Mouse (Mus musculus) limb, embryonic 10.5 days (tissue): Measurements from ENCODE around the gene Rps3. TPM values are rescaled to one million over a fixed set of nuclear protein-coding genes. Genes with fewer than 3 reads are reported as not detected.
A peak's percentile ranks its signal among the peaks of the same experiment; 100 is the strongest.

Experiments
- DNase-seq: peaks from one replicate; pipeline ENCODE4 v3.0.0-alpha.2; 2017; ENCODE audit warnings: low spot score
- H3K27ac ChIP-seq: fragments of 300-500 bp; sonication (generic); 2 replicates; pipeline ENCODE4 v1.5.1; 2016; ENCODE audit warnings: mild to moderate bottlenecking
- H3K27me3 ChIP-seq: fragments of 300-500 bp; sonication (generic); 2 replicates; pipeline ENCODE4 v1.6.1; 2016; ENCODE audit warnings: low read depth, mild to moderate bottlenecking; ENCODE audit not compliant: poor library complexity, severe bottlenecking
- H3K36me3 ChIP-seq: fragments of 300-500 bp; sonication (generic); 2 replicates; pipeline ENCODE4 v1.6.1; 2016; ENCODE audit warnings: mild to moderate bottlenecking, moderate library complexity
- H3K4me1 ChIP-seq: fragments of 300-500 bp; sonication (generic); 2 replicates; pipeline ENCODE4 v1.6.1; 2016
- H3K4me3 ChIP-seq: fragments of 300-500 bp; sonication (generic); 2 replicates; pipeline ENCODE4 v1.5.1; 2016; ENCODE audit warnings: mild to moderate bottlenecking, moderate library complexity
- H3K9me3 ChIP-seq: fragments of 300-500 bp; sonication (generic); replicated peaks from 2 replicates; pipeline ENCODE4 v1.6.1; 2016; ENCODE audit warnings: mild to moderate bottlenecking
- WGBS: fragments of 180-500 bp; shearing (Covaris S2); methylation state at CpG from one replicate; pipeline ENCODE4 v1.1.7; 2016; 5-methylcytosine and 5-hydroxymethylcytosine counted together
- polyA plus RNA-seq: library from polyadenylated mRNA; unstranded; fragments of >200 nt; fragmentation: Nextera tagmentation; extraction: Ambion mirVana; gene quantifications from 2 replicates; pipeline ENCODE4 v1.2.1, GENCODE M21; 2016

Rps3 gene
- polyA plus RNA-seq, 1 experiment from 2014 or later: 745 TPM

DNA sequence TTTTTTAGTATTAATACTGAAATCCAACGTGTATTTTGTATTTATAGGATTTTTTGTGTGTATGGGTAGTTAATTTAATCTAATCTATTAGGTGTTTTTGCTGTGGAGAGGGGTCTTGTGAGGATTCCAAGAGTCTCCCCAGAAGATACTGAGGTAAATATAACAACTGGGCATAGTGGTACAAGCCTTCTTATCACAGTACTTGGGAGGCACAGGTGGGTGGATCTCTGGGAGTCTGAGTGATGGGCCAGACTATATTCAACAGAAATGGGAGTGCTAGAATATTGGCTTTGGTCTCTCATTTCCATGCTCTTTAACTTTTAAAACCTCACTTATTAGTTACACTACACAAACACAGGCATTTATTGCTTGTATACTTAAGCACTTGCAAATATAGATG is 17.6 kb upstream of the Rps3 start:
- 49% methylated on average over 1 of the region's 1 CpGs for WGBS
- no peak for DNase-seq
- H3K36me3 ChIP-seq: no peaks in the 10 kb centered on the region
- no peaks in the 10 kb centered on the region for H3K27me3 ChIP-seq
- H3K4me3 ChIP-seq: no peak overlapping the region
- H3K9me3 ChIP-seq: no peaks in the 10 kb centered on the region
- no peak overlapping the region for H3K27ac ChIP-seq
- no peaks in the 10 kb centered on the region; the same call in 1 of the 2 replicates for H3K4me1 ChIP-seq

DNA sequence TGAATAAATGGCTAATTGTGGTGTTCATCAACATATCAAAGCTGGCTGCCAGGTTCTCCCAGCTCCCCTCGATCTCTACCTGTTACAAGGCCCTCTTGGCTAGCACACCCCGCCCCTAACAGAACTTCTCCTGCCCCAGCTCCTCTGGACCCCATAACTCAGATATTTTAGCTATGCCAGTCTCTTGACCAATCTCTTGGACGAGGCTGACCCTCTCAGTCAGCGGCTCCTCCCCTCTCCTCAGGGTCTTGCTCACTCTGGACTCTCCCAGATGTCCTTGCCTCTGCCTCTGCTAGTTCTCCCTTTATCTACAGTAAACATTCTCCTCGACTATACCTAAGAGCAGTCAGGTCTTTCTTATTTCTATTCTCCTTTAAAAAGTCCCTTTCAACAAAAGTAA is 17.1 kb upstream of the Rps3 start:
- H3K9me3 ChIP-seq: no peaks in the 10 kb centered on the region
- H3K4me3 ChIP-seq: no peak overlapping the region
- H3K27me3 ChIP-seq: no peaks in the 10 kb centered on the region
- H3K27ac ChIP-seq: no peak overlapping the region
- no peaks in the 10 kb centered on the region for H3K36me3 ChIP-seq
- no peaks in the 10 kb centered on the region; the same call in 1 of the 2 replicates for H3K4me1 ChIP-seq
- no peak for DNase-seq
- WGBS: 28% methylated on average over 5 of the region's 5 CpGs

DNA sequence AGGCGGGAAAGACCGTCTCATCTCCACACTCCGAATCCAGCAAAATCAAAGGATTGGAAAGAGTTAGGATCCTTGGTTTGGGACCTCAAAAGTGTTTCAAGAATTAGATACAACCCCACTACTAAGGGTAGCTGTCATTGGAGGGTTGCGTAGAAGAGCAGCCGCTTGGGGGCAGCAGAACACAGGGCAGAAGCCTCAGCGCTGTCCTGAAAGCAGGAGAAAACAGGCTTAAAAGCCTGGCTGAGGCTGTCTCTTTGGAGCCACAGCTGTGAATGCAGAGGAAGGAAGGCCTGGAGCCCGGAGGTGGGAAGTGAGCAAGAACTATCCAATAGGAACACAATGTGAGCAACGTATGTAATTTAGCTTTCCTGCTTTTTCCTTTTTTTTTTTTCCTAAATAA is 16.7 kb upstream of the Rps3 start:
- Histone ChIP-seq H3K27ac (no peak overlapping the region), H3K36me3 (no peaks in the 10 kb centered on the region), H3K4me3 (no peak overlapping the region), H3K9me3 (no peaks in the 10 kb centered on the region), H3K4me1 (no peaks in the 10 kb centered on the region; the same call in 1 of the 2 replicates), H3K27me3 (no peaks in the 10 kb centered on the region)
- DNase-seq: peak; percentile 84
- 5% methylated on average over 8 of the region's 8 CpGs for WGBS

DNA sequence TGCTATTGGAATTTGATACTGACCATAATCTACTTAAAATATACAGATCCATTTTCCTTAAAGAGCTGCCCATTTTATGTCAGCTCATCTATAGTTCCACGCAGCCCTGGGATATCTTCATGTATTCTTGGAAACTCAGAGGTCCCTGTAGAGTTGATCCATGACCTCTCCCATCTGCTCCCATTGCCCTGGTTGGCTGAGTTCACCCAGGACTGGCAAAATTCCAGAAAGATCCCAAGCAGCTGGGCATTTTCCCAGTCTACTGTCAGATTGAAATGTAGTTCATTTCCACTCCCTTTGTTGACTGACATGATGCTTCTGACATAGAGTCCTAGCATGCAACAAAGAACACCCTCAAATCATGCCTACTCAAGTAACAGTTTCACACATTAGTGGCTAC is 15.6 kb upstream of the Rps3 start:
- no peaks in the 10 kb centered on the region for H3K27me3 ChIP-seq
- H3K9me3 ChIP-seq: no peaks in the 10 kb centered on the region
- WGBS: 79% methylated on average over 1 of the region's 1 CpGs
- no peak for DNase-seq
- H3K36me3 ChIP-seq: no peaks in the 10 kb centered on the region
- H3K27ac ChIP-seq: no peak overlapping the region
- no peaks in the 10 kb centered on the region; the same call in 1 of the 2 replicates for H3K4me1 ChIP-seq
- H3K4me3 ChIP-seq: no peak overlapping the region

DNA sequence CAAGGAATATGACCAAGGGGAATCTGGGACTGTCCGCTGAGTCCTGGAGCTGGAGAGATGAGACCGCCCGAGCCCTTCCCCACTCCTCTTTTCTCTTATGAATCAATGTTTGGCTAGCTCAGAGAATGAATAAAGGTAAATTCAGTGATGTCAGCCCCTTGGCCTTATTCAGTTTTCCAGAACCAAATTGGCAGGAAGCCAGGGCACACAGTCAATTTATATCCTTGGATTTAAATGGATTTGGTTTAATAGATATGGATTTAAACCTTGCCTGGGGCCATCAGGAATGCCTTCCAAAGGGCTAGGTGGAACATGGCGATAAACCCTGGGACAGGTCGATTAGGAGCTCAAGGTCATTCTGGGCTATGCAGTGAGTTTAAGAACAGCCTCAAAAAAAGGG is 6.2 kb upstream of the Rps3 start:
- no peaks in the 10 kb centered on the region for H3K9me3 ChIP-seq
- 86% methylated on average over 5 of the region's 5 CpGs for WGBS
- no peak overlapping the region for H3K27ac ChIP-seq
- H3K4me3 ChIP-seq: no peak overlapping the region
- no peaks in the 10 kb centered on the region for H3K4me1 ChIP-seq
- H3K27me3 ChIP-seq: peaks cover 10% of the 10 kb centered on the region
- no peak for DNase-seq
- H3K36me3 ChIP-seq: no peaks in the 10 kb centered on the region

DNA sequence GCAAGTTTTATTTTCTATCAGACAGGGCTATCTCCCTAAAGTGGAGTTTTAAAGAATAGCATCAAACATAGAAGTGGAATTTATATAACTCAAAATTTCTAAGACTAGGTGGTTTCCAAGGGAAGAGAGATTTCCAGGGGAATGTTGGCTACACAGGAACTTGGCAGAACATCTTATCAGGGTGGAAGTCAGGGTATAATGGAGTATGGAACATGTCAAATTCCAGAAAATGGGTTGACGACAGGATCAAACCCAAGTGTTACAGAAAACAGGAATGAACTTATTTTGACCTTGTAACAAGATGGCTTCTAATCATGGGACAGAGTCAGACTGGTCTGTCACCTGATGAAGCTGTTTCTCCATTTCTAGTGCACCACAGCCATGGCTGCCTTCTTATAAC is 1.1 kb upstream of the Rps3 start:
- DNase-seq: no peak
- 91% methylated on average over 1 of the region's 1 CpGs for WGBS
- H3K9me3 ChIP-seq: no peaks in the 10 kb centered on the region

DNA sequence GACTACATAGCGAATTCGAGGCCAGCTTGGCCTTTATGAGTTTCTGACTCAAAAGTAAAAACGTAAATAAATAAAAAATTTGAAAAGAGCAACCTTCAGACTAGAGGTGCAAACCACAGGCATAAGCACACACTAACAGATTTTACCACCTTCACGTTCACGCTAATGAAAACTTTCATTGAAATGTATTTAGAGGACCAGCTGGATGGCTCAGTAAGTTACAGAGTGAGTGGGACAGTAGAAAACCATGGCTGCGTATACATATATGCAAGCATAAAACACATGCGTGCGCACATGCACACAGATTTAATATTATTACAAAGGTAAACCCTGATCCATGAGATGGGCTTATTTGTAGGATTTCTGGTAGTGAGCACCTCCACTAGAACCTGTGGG is 384 bp upstream of the Rps3 start:
- 43% methylated on average over 8 of the region's 8 CpGs for WGBS
- Histone ChIP-seq H3K4me3 (peak overlapping the region; percentile 83), H3K27ac (peak overlapping the region; percentile 96), H3K36me3 (peaks cover 39% of the 10 kb centered on the region), H3K27me3 (peaks cover 10% of the 10 kb centered on the region), H3K4me1 (peaks cover 40% of the 10 kb centered on the region), H3K9me3 (no peaks in the 10 kb centered on the region)
- DNase-seq: no peak

More for the DNA sequence above, 1.1 kb upstream of the Rps3 start:
- peaks cover 31% of the 10 kb centered on the region for H3K36me3 ChIP-seq
- peaks cover 34% of the 10 kb centered on the region for H3K4me1 ChIP-seq
- no peak overlapping the region for H3K4me3 ChIP-seq
- peaks cover 10% of the 10 kb centered on the region for H3K27me3 ChIP-seq
- no peak overlapping the region for H3K27ac ChIP-seq

DNA sequence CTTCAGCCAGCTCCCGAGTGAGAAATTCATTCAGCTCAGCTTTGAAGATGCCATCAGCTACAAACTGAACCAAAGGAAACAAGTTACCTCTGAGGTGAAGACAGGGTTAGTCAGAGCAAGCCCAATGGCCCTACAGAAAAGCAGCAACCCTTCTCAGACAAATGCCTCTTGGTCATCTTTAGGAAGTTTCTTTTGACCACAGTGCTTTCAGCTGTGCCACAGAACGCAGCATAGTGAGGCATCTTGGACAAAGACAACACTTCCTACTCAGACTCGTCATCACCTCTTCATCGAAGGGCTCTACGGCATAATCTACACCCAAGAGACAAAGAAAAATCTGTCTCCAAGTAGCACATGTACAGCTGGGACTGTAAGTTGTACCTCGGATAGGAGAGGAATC is 901 bp downstream of the Rps3 start:
- peak; percentile 32 for DNase-seq
- peaks cover 9% of the 10 kb centered on the region for H3K27me3 ChIP-seq
- peak overlapping the region; percentile 83 for H3K4me3 ChIP-seq
- peaks cover 51% of the 10 kb centered on the region for H3K36me3 ChIP-seq
- WGBS: 3% methylated on average over 6 of the region's 6 CpGs
- H3K9me3 ChIP-seq: no peaks in the 10 kb centered on the region
- peak overlapping the region; percentile 96 for H3K27ac ChIP-seq
- peaks cover 40% of the 10 kb centered on the region for H3K4me1 ChIP-seq

DNA sequence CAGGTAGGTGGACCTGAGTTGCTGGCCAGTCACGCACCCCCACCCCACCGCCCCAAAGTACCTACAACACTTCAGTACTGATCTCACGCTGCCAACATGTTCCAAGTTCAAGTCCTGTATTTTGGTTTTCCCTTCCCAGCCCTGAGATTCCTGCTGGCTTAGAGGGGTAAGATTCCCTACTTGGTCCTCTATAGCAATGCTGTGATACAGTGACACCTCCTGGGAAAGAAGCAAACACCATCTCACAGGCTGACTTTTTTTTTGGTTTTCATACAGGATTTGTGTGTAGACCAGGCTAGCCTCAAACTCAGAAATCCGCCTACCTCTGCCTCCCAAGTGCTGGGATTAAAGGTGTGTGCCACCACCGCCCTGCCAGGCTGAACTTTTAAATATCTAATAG is 6.3 kb downstream of the Rps3 start:
- 94% methylated on average over 5 of the region's 5 CpGs for WGBS
- Histone ChIP-seq H3K9me3 (no peaks in the 10 kb centered on the region), H3K36me3 (peaks cover 99% of the 10 kb centered on the region), H3K4me3 (no peak overlapping the region), H3K27ac (no peak overlapping the region), H3K27me3 (no peaks in the 10 kb centered on the region), H3K4me1 (peaks cover 31% of the 10 kb centered on the region)
- DNase-seq: no peak

DNA sequence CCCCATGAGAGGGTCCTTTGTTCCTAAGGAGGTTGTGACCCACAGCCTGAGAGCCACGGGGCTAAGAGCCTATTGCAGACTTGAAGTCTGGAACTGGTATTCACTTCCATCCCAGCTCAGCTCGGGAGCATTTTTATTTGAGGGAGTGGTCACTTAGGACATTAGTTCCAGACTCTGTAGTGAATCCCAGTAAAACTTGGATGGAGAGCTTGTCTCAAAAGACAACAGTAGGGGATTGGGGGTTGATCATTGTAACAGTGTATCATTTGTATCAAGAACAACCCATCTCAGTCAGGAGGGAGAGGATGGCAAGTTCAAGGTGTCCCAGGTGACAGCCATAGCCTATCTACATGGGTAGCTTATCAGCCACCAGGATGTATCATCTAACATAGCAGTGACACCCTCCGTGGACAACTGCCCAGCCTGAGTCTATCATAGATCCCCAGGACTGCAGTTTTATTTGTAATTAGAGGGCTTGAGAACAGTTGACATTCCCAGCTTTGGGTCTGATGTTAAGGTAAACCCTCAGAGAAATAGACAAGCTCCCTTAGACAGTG is 6.9 kb downstream of the Rps3 start:
- DNase-seq: no peak
- Histone ChIP-seq H3K27ac (no peak overlapping the region), H3K4me1 (peaks cover 25% of the 10 kb centered on the region), H3K4me3 (no peak overlapping the region), H3K36me3 (peaks cover 99% of the 10 kb centered on the region), H3K27me3 (no peaks in the 10 kb centered on the region), H3K9me3 (no peaks in the 10 kb centered on the region)
- WGBS: 46% methylated on average over 3 of the region's 3 CpGs

DNA sequence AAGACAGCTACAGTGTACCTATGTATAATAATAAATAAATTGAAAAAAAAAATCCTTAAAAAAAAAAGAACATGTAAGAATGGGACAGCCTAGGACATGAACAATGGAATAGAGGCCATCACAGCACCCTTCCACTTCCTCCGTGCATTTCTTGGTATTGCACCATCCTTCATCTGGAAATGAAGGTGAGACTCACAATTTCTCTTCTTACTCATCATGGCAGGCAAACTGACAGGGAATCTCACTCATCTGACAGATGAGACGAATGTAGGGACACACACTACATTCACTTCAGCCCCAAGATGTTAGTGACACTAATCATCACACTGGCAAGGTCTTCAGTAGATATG is 8.0 kb downstream of the Rps3 start:
- Histone ChIP-seq H3K36me3 (peaks cover 92% of the 10 kb centered on the region), H3K4me1 (peaks cover 14% of the 10 kb centered on the region; the same call in 1 of the 2 replicates), H3K4me3 (no peak overlapping the region), H3K9me3 (no peaks in the 10 kb centered on the region), H3K27ac (no peak overlapping the region), H3K27me3 (no peaks in the 10 kb centered on the region; the same call in 1 of the 2 replicates)
- WGBS: 91% methylated on average over 2 of the region's 2 CpGs
- DNase-seq: no peak

DNA sequence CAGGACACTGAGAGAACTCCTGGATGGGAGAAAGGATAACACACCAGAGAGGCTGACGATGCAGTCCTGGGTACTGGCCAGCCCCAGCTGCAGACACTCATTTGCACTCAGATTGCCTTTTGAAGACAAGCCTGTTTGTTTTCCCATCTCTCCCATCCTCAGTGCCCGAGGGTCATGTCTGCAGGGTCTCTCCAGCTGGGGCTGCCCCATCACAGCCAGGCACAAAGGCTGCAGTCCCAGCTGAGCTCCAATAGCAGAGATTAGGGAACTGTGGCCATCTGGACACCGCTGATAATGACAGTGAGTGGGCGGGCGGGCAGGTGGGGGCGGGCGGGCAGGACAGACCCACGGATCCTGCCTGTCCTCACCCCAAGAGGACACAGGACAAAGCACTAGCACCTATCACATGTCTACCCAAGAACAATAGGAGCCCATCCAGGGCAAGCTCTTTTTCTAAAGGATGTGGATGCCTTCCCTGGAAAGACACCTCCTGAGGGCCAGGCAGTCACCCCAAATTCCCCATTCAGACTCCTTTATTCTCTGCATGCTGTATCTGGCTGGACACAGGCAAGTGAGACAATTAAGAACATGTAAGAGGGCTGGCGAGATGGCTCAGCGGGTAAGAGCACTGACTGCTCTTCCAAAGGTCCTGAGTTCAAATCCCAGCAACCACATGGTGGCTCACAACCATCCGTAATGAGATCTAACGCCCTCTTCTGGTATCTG is 8.5 kb downstream of the Rps3 start:
- Histone ChIP-seq H3K27me3 (no peaks in the 10 kb centered on the region; the same call in 1 of the 2 replicates), H3K4me3 (no peak overlapping the region), H3K9me3 (no peaks in the 10 kb centered on the region), H3K4me1 (peaks cover 9% of the 10 kb centered on the region; the same call in 1 of the 2 replicates), H3K36me3 (peaks cover 87% of the 10 kb centered on the region), H3K27ac (0 out of 2 replicates have a peak overlapping the region, but pooled peaks have one; percentile 36)
- WGBS: 75% methylated on average over 12 of the region's 12 CpGs
- DNase-seq: no peak

DNA sequence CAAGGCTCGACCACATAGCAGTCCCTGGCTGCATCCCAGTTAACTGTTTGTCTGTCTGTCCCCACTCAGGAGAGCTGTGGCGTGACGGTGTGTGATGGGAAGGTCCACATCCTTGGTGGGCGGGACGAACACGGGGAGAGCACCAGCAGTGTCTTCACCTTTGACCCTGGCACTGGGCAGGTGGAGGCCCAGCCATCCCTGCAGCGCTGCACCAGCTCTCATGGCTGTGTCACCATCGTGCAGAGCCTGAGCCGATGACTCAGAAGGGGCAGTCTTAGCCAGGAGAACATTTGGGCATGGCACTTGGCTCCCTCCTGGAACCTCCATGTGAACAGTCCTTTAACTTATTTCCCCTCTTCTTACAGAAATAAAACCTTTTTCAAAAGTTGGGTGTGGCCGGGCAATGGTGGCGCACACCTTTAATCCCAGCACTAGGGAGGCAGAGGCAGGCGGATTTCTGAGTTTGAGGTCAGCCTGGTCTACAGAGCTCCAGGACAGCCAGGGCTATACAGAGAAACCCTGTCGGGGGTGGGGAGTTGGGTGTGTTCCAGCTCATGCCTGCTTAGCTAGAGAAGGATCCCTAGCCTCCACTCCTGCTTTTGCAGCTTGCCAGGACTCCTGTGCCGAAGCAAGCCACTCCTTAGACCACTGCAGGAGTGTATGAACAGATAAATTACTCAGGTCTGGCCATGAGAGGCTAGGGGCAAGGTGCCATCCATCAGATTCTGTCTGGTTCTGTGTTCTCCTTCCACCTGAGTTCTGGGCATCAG is 9.7 kb downstream of the Rps3 start:
- WGBS: 90% methylated on average over 14 of the region's 14 CpGs
- H3K27me3 ChIP-seq: peaks cover 6% of the 10 kb centered on the region; the same call in 1 of the 2 replicates
- H3K4me1 ChIP-seq: peaks cover 4% of the 10 kb centered on the region
- H3K9me3 ChIP-seq: no peaks in the 10 kb centered on the region
- H3K4me3 ChIP-seq: no peak overlapping the region
- DNase-seq: no peak
- H3K36me3 ChIP-seq: peaks cover 75% of the 10 kb centered on the region
- no peak overlapping the region for H3K27ac ChIP-seq
